Mouse (Mus musculus) heart, postnatal 0 days (tissue): Measurements from ENCODE around the gene Med9. TPM values are rescaled to one million over a fixed set of nuclear protein-coding genes. Genes with fewer than 3 reads are reported as not detected.

Experiments
- ATAC-seq: fragments of 200-750 bp; cut with Nextera tagmentation; 2 replicates; pipeline ENCODE4 v1.8.0; 2017; ENCODE audit warnings: low read depth, moderate number of reproducible peaks, moderate library complexity; ENCODE audit not compliant: insufficient read depth
- DNase-seq: peaks from one replicate; pipeline ENCODE4 v3.0.0-alpha.2; 2016; ENCODE audit warnings: low spot score
- H3K27ac ChIP-seq: fragments of 300-500 bp; sonication (generic); 2 replicates; pipeline ENCODE4 v1.5.1; 2014; ENCODE audit warnings: low read depth, mild to moderate bottlenecking
- H3K27me3 ChIP-seq: fragments of 300-500 bp; sonication (generic); 2 replicates; pipeline ENCODE4 v1.6.1; 2014; ENCODE audit warnings: low read length, mixed read lengths; ENCODE audit not compliant: control insufficient read depth, insufficient read depth
- H3K36me3 ChIP-seq: fragments of 300-500 bp; sonication (generic); replicated peaks from 2 replicates; pipeline ENCODE4 v1.6.1; 2014; ENCODE audit warnings: low read length, mixed read lengths; ENCODE audit not compliant: control insufficient read depth, insufficient read depth
- H3K4me1 ChIP-seq: fragments of 300-500 bp; sonication (generic); 2 replicates; pipeline ENCODE4 v1.6.1; 2014; ENCODE audit warnings: antibody characterized with exemption; ENCODE audit not compliant: control insufficient read depth, insufficient read depth
- H3K4me2 ChIP-seq: fragments of 300-500 bp; sonication (generic); 2 replicates; pipeline ENCODE4 v1.6.1; 2014; ENCODE audit warnings: low read depth, mild to moderate bottlenecking, low read length, moderate library complexity
- H3K4me3 ChIP-seq: fragments of 300-500 bp; sonication (generic); 2 replicates; pipeline ENCODE4 v1.5.1; 2014; ENCODE audit warnings: low read depth, low read length
- H3K9ac ChIP-seq: fragments of 300-500 bp; sonication (generic); replicated peaks from 2 replicates; pipeline ENCODE4 v1.6.1; 2014; ENCODE audit warnings: low read depth, low read length, mixed read lengths
- H3K9me3 ChIP-seq: fragments of 300-500 bp; sonication (generic); replicated peaks from 2 replicates; pipeline ENCODE4 v1.6.1; 2016; ENCODE audit warnings: low read length; ENCODE audit not compliant: control insufficient read depth
- CTCF ChIP-seq: IDR thresholded peaks from 2 replicates; pipeline ENCODE4 v1.5.1; 2016; ENCODE audit warnings: antibody characterized with exemption, control low read depth, low read depth
- EP300 ChIP-seq: IDR thresholded peaks from 2 replicates; pipeline ENCODE4 v1.6.1; 2016; ENCODE audit warnings: antibody characterized with exemption, low read depth
- WGBS: fragments of 180-500 bp; shearing (Covaris S2); extraction: QIAGEN DNeasy Blood & Tissue Kit; methylation state at CpG from one replicate; pipeline ENCODE4 v1.1.7; 2014; 5-methylcytosine and 5-hydroxymethylcytosine counted together
- polyA plus RNA-seq: library from polyadenylated mRNA; unstranded; fragments of >200 nt; fragmentation: Nextera tagmentation; extraction: Ambion mirVana; gene quantifications from 2 replicates; pipeline ENCODE4 v1.2.1, GENCODE M21; 2015
- total RNA-seq: library from RNA; depleted of rRNA; stranded (reverse); fragments of >200 nt; gene quantifications from 2 replicates; pipeline ENCODE4 v1.2.3, GENCODE M21; 2014; ENCODE audit warnings: low replicate concordance

Med9 gene
- total and polyA plus RNA-seq, 2 experiments from 2014 or later, result 33.0 to 40.8 TPM

GRCm38 (mm10) chr11:59906521-59907123, 41.4 kb upstream of the Med9 start:
- Histone ChIP-seq H3K4me1 (peaks cover 12% of the 10 kb centered on the region), H3K27me3 (no peaks in the 10 kb centered on the region), H3K4me3 (no peak overlapping the region), H3K9ac (no peak overlapping the region), H3K36me3 (no peaks in the 10 kb centered on the region), H3K27ac (no peak overlapping the region), H3K9me3 (no peaks in the 10 kb centered on the region), H3K4me2 (no peak overlapping the region)
- DNase-seq (no peak), ATAC-seq (no peak)
- 85% methylated on average over 6 of the region's 6 CpGs for WGBS
- TF ChIP-seq CTCF, result no peak
- no peak for TF ChIP-seq EP300

DNA sequence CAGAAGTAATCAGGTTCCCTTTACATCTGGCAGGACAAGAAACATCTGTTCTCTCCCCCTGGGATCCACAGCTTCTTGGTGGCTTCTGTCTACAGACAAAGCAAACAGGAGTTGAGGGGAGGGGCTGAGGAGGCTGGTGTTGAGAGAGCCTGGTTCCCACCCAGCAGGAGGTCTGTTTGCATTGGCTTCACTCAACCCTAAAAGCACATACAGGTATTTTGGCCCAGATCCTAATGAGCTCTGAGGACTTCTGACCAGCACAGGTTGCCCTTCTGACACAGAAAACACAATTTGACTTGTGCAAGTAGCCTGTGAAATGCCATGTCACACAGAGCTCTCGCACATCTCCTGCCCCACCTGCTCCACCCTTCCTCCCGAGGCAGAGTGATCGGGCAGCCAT, 39.6 kb upstream of the Med9 start:
- H3K4me2 ChIP-seq, result no peak overlapping the region
- no peaks in the 10 kb centered on the region for H3K4me1 ChIP-seq
- H3K9me3 ChIP-seq, result no peaks in the 10 kb centered on the region
- ATAC-seq (no peak), DNase-seq (no peak)
- H3K27me3 ChIP-seq, result no peaks in the 10 kb centered on the region
- WGBS, result 43% methylated on average over 3 of the region's 3 CpGs
- TF ChIP-seq EP300, result no peak
- TF ChIP-seq CTCF, result no peak
- H3K4me3 ChIP-seq, result no peak overlapping the region
- no peak overlapping the region for H3K9ac ChIP-seq
- no peaks in the 10 kb centered on the region for H3K36me3 ChIP-seq
- no peak overlapping the region for H3K27ac ChIP-seq

DNA sequence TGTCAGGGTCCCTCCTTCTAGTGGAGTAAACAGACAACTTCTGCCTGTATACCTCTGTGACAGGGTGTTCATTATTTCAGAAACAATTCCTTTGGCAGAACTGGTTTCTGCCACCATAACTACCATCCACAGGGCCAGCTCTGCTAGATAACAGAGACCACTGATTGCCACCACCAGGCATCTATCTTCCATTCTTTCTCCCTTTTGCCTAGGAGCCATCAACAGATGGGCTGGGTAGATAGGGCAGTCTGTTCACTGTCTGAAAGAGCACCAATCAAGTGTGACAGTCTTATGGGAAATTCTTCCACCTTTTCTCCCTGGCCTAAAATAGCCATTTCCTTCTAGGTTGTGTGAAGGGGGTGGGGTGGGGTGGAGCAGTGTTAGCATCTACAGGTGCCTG, 37.4 kb upstream of the Med9 start:
- Histone ChIP-seq H3K9me3 (no peaks in the 10 kb centered on the region), H3K4me2 (no peak overlapping the region), H3K27me3 (no peaks in the 10 kb centered on the region), H3K4me3 (no peak overlapping the region), H3K36me3 (no peaks in the 10 kb centered on the region), H3K27ac (no peak overlapping the region), H3K9ac (no peak overlapping the region), H3K4me1 (no peaks in the 10 kb centered on the region)
- TF ChIP-seq CTCF (no peak), EP300 (no peak)
- no peak for DNase-seq
- no peak for ATAC-seq

DNA sequence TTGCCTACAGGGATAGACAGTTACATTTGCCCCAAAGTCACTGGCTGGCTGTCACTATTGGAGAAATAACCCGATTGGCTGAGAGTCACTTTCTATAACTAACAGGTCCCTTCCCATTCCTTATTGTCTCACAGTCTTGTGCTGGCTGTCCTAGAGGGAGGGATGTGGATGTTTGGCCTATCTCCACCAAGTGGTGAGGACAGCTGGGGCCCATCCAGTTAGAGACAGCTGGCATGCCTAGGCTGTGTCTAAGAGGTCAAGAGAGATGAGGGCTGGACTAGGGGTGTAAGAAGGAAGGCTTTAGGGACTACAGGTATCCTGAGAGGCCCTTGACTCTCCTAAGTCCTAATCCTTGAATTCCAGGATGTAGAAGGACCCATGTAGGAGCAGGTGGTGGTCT, 36.5 kb upstream of the Med9 start:
- H3K4me3 ChIP-seq, result no peak overlapping the region
- no peak for DNase-seq
- WGBS, result 71% methylated on average over 1 of the region's 1 CpGs

GRCm38 (mm10) chr11:59913702-59914101, 34.3 kb upstream of the Med9 start:
- Histone ChIP-seq H3K4me3 (no peak overlapping the region), H3K36me3 (no peaks in the 10 kb centered on the region), H3K27me3 (no peaks in the 10 kb centered on the region), H3K4me2 (no peak overlapping the region), H3K9ac (no peak overlapping the region), H3K27ac (no peak overlapping the region), H3K9me3 (no peaks in the 10 kb centered on the region), H3K4me1 (peaks cover 4% of the 10 kb centered on the region; the same call in 1 of the 2 replicates)
- no peak for DNase-seq
- TF ChIP-seq CTCF (no peak), EP300 (no peak)
- 56% methylated on average over 4 of the region's 4 CpGs for WGBS
- ATAC-seq, result no peak

More for the DNA sequence above, 36.5 kb upstream of the Med9 start:
- Histone ChIP-seq H3K4me2 (no peak overlapping the region), H3K27ac (no peak overlapping the region), H3K27me3 (no peaks in the 10 kb centered on the region), H3K9me3 (no peaks in the 10 kb centered on the region), H3K36me3 (no peaks in the 10 kb centered on the region), H3K4me1 (no peaks in the 10 kb centered on the region), H3K9ac (no peak overlapping the region)
- ATAC-seq, result no peak
- TF ChIP-seq CTCF, result no peak
- TF ChIP-seq EP300, result no peak

- peak overlapping the region; percentile 65 for H3K27ac ChIP-seq
- H3K4me3 ChIP-seq, result no peak overlapping the region
- peak; percentile 60 for DNase-seq
- peaks cover 10% of the 10 kb centered on the region; the same call in 1 of the 2 replicates for H3K4me1 ChIP-seq
- TF ChIP-seq EP300 (peak; percentile 81), CTCF (no peak)
- no peaks in the 10 kb centered on the region for H3K9me3 ChIP-seq
- no peak overlapping the region for H3K9ac ChIP-seq
- H3K27me3 ChIP-seq, result no peaks in the 10 kb centered on the region
- 2% methylated on average over 4 of the region's 4 CpGs for WGBS
- H3K36me3 ChIP-seq, result no peaks in the 10 kb centered on the region
- H3K4me2 ChIP-seq, result no peak overlapping the region
- peak; percentile 75 for ATAC-seq
These were observed 30.0 kb upstream of the Med9 start for GRCm38 (mm10) chr11:59918014-59918413.
